Mouse (Mus musculus) stomach, postnatal 0 days (tissue): ENCODE measurements around the gene Ell. TPM values are rescaled to one million over a fixed set of nuclear protein-coding genes. Genes with fewer than 3 reads are reported as not detected.

ENCODE experiments used
- ATAC-seq: fragments of 200-750 bp; cut with Nextera tagmentation; 2 replicates; pipeline ENCODE4 v1.8.0; 2017; ENCODE audit not compliant: low FRiP score, low TSS enrichment
- DNase-seq: peaks from one replicate; pipeline ENCODE4 v3.0.0-alpha.2; 2016; ENCODE audit warnings: low spot score
- H3K27ac ChIP-seq: fragments of 300-500 bp; sonication (generic); replicated peaks from 2 replicates; pipeline ENCODE4 v1.5.1; 2014; ENCODE audit warnings: mild to moderate bottlenecking, control low read depth
- H3K27me3 ChIP-seq: fragments of 300-500 bp; sonication (generic); 2 replicates; pipeline ENCODE4 v1.6.1; 2014; ENCODE audit warnings: low read length; ENCODE audit not compliant: control insufficient read depth, insufficient read depth
- H3K36me3 ChIP-seq: fragments of 300-500 bp; sonication (generic); 2 replicates; pipeline ENCODE4 v1.6.1; 2014; ENCODE audit warnings: low read length, mixed read lengths; ENCODE audit not compliant: control insufficient read depth, insufficient read depth
- H3K4me1 ChIP-seq: fragments of 300-500 bp; sonication (generic); replicated peaks from 2 replicates; pipeline ENCODE4 v1.6.1; 2014; ENCODE audit warnings: antibody characterized with exemption; ENCODE audit not compliant: control insufficient read depth, insufficient read depth
- H3K4me2 ChIP-seq: fragments of 300-500 bp; sonication (generic); replicated peaks from 2 replicates; pipeline ENCODE4 v1.6.1; 2014; ENCODE audit warnings: low read depth, mild to moderate bottlenecking, control low read depth, moderate library complexity
- H3K4me3 ChIP-seq: fragments of 300-500 bp; sonication (generic); 2 replicates; pipeline ENCODE4 v1.5.1; 2014; ENCODE audit warnings: low read depth, low read length, control low read depth
- H3K9ac ChIP-seq: fragments of 300-500 bp; sonication (generic); 2 replicates; pipeline ENCODE4 v1.6.1; 2014; ENCODE audit warnings: mild to moderate bottlenecking, low read length, control low read depth, mixed read lengths
- H3K9me3 ChIP-seq: fragments of 300-500 bp; sonication (generic); 2 replicates; pipeline ENCODE4 v1.6.1; 2016; ENCODE audit warnings: low read length; ENCODE audit not compliant: control insufficient read depth
- CTCF ChIP-seq: IDR thresholded peaks from 2 replicates; pipeline ENCODE4 v1.5.1; 2016; ENCODE audit warnings: antibody characterized with exemption, low read depth, mild to moderate bottlenecking, moderate library complexity
- EP300 ChIP-seq: optimal IDR thresholded peaks from 2 replicates; pipeline ENCODE3; 2016; ENCODE audit warnings: antibody characterized with exemption
- WGBS: fragments of 180-500 bp; shearing (Covaris S2); extraction: QIAGEN DNeasy Blood & Tissue Kit; methylation state at CpG from one replicate; pipeline ENCODE4 v1.1.7; 2014; 5-methylcytosine and 5-hydroxymethylcytosine counted together
- polyA plus RNA-seq: library from polyadenylated mRNA; unstranded; fragments of >200 nt; fragmentation: Nextera tagmentation; extraction: Ambion mirVana; gene quantifications from 2 replicates; pipeline ENCODE4 v1.2.1, GENCODE M21; 2015

The Ell gene
- polyA plus RNA-seq, 1 experiment from 2014 or later, result 11.1 TPM

GRCm38 (mm10) chr8:70570990-70571389, 31.7 kb downstream of the Ell start:
- 80% methylated on average over 6 of the region's 6 CpGs for WGBS
- H3K4me1 ChIP-seq, result no peaks in the 10 kb centered on the region
- H3K27me3 ChIP-seq, result no peaks in the 10 kb centered on the region
- no peaks in the 10 kb centered on the region for H3K9me3 ChIP-seq
- TF ChIP-seq CTCF (no peak), EP300 (no peak)
- DNase-seq, result no peak
- H3K27ac ChIP-seq, result no peak overlapping the region
- 0 out of 2 replicates have a peak, but pooled peaks cover 3% of the 10 kb centered on the region for H3K36me3 ChIP-seq
- H3K4me3 ChIP-seq, result no peak overlapping the region
- H3K9ac ChIP-seq, result no peak overlapping the region
- ATAC-seq, result no peak
- no peak overlapping the region for H3K4me2 ChIP-seq

GRCm38 (mm10) chr8:70574302-70574701, 35.0 kb downstream of the Ell start:
- no peaks in the 10 kb centered on the region for H3K9me3 ChIP-seq
- no peak for DNase-seq
- no peak overlapping the region for H3K4me3 ChIP-seq
- H3K36me3 ChIP-seq, result peaks cover 3% of the 10 kb centered on the region; the same call in 1 of the 2 replicates
- ATAC-seq, result no peak
- H3K27ac ChIP-seq, result no peak overlapping the region
- H3K27me3 ChIP-seq, result no peaks in the 10 kb centered on the region
- H3K9ac ChIP-seq, result no peak overlapping the region
- H3K4me2 ChIP-seq, result no peak overlapping the region
- no peaks in the 10 kb centered on the region for H3K4me1 ChIP-seq
- no peak for TF ChIP-seq EP300
- no peak for TF ChIP-seq CTCF

- Histone ChIP-seq H3K27ac (no peak overlapping the region), H3K4me3 (no peak overlapping the region), H3K36me3 (peaks cover 3% of the 10 kb centered on the region; the same call in 1 of the 2 replicates), H3K27me3 (no peaks in the 10 kb centered on the region), H3K9ac (no peak overlapping the region), H3K9me3 (no peaks in the 10 kb centered on the region), H3K4me2 (no peak overlapping the region), H3K4me1 (no peaks in the 10 kb centered on the region)
- 49% methylated on average over 4 of the region's 4 CpGs for WGBS
- TF ChIP-seq CTCF (no peak), EP300 (no peak)
- DNase-seq (no peak), ATAC-seq (no peak)
Measured at GRCm38 (mm10) chr8:70574915-70575314, 35.7 kb downstream of the Ell start.

GRCm38 (mm10) chr8:70577207-70577606, 38.0 kb downstream of the Ell start:
- Histone ChIP-seq H3K4me1 (no peaks in the 10 kb centered on the region), H3K27me3 (no peaks in the 10 kb centered on the region), H3K4me2 (no peak overlapping the region), H3K4me3 (no peak overlapping the region), H3K9me3 (no peaks in the 10 kb centered on the region), H3K36me3 (peaks cover 9% of the 10 kb centered on the region; the same call in 1 of the 2 replicates), H3K9ac (no peak overlapping the region), H3K27ac (no peak overlapping the region)
- TF ChIP-seq EP300 (no peak), CTCF (no peak)
- DNase-seq, result no peak
- ATAC-seq, result no peak
- 91% methylated on average over 3 of the region's 3 CpGs for WGBS

GRCm38 (mm10) chr8:70583476-70584387, 44.5 kb downstream of the Ell start:
- H3K36me3 ChIP-seq, result peaks cover 22% of the 10 kb centered on the region
- H3K27me3 ChIP-seq, result no peaks in the 10 kb centered on the region
- H3K4me3 ChIP-seq, result no peak overlapping the region
- no peak overlapping the region for H3K9ac ChIP-seq
- DNase-seq (no peak), ATAC-seq (no peak)
- H3K4me2 ChIP-seq, result no peak overlapping the region
- 91% methylated on average over 18 of the region's 18 CpGs for WGBS
- TF ChIP-seq EP300, result no peak
- TF ChIP-seq CTCF, result no peak
- no peaks in the 10 kb centered on the region for H3K9me3 ChIP-seq
- H3K27ac ChIP-seq, result no peak overlapping the region
- H3K4me1 ChIP-seq, result no peaks in the 10 kb centered on the region
